Mouse (Mus musculus): ENCODE results near the gene Vac14.

The Vac14 gene
- long read RNA-seq, experiment 1, transcript Vac14-201 (19 exons, 3,069 nt), result major isoform, 8 of 14 reads
- long read RNA-seq, experiment 1, partial matches to known transcripts, result 3 of 14 reads
- long read RNA-seq, experiment 1, other reads (novel, unspliced or antisense), result 3 of 14 reads
- long read RNA-seq, experiment 2, partial matches to known transcripts, result 5 of 11 reads
- long read RNA-seq, experiment 2, other reads (novel, unspliced or antisense), result 2 of 11 reads

DNA sequence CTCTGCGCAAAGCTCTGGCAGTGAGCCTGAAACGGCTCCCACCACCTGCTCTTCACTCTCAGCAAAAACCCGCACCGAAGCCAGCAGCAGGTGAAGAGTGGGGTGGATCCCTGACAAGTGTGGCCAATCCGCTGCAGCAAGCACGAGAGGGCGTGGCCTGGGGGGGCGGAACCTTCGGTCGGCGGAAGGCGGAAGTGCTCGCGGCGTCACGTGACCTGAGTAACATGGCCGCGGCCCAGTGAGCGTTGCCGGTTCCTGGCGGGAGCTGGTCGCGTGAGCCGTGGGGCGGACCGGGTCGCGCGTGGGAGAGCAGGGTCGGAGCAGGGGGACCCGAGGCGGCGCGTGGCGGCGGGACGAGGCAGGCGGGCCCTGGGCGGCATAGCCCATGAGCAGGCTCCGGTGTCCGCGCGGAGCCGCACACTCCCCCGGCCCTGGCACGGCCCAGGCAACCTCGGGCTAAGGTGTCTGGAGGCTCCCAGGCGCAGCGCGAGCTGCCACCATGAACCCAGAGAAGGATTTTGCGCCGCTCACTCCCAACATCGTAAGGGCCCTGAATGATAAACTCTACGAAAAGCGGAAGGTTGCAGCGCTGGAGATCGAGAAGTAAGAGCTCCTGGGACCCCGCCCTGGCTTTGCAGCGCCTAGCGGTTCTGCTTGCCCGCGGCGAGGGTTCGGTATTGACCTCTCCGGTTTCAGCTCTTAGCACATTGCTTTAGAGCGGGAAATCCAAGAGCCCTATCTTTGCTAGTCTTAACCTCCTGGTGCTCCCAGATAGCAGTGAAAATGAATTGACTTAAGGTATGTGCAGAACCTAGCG lies at the start of gene Vac14:
Gene Vac14, plus strand, starts transcription at position 195 of the 817 bp plus-strand sequence.
- intact Hi-C loops (cut with DNase I), result no loop called here

DNA sequence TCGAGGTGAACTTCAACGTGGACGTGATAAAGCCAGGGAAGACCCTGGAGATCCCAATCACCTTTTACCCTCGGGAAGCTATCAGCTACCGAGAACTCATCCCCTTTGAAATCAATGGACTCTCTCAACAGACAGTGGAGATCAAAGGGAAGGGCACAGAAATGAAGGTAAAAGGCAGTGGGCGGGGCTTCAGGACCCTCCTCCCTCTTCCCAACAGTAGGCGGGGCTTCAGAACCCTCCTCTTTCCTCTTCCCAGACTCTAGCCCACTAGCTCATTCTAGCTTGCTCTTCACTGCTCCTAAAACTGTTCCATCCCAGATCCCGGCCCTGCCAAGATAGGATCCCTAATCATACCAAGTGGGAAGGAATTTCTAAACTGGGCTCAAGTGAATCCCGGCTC lies 25.7 kb upstream of the Vac14 start:
- intact Hi-C loops (cut with DNase I), result no loop called here

DNA sequence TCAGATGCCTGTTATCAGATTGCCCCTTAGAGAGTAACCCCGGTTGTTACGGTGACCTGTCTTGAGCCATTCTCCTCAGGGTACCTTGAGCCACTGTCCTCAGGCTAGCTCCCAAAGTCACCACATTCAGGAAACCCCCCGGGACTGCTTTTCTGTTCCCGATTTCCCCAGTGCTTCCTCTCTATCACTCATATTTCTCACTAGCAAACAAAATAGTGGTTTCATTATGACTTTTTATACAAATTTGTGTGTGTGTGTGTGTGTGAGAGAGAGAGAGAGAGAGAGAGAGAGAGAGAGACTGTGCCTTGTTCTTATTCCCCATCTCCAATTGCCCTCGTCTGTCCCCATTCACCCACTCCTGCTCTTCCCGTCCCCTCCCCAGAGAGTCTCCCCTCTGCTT lies 24.2 kb upstream of the Vac14 start:
- intact Hi-C loops (cut with DNase I), result no loop called here

DNA sequence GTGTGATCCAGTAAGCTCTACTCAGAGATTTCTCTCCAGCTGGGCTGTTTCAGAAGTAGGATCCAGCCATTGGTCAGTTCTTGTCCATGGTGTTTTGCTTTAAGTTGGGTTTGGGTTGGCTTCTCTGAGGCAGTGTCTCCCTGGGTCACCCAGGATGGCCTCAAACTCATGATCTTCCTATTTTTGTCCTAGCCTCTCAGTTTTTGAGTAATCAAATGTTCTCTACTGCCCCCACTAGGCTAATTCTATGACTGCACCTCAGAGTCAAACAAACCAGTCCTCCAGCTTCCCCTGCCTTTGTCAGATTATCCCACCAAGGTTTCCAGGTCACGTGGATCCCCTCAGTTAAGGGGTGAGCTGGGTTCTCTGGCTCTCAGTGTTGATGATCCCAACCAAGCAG lies 13.8 kb upstream of the Vac14 start:
- intact Hi-C loops (cut with DNase I), result loop anchor here (5.0 to 10.0 kb wide), 3 partner anchors 112 to 470 kb away; partner anchors contain the start of gene Hydin

DNA sequence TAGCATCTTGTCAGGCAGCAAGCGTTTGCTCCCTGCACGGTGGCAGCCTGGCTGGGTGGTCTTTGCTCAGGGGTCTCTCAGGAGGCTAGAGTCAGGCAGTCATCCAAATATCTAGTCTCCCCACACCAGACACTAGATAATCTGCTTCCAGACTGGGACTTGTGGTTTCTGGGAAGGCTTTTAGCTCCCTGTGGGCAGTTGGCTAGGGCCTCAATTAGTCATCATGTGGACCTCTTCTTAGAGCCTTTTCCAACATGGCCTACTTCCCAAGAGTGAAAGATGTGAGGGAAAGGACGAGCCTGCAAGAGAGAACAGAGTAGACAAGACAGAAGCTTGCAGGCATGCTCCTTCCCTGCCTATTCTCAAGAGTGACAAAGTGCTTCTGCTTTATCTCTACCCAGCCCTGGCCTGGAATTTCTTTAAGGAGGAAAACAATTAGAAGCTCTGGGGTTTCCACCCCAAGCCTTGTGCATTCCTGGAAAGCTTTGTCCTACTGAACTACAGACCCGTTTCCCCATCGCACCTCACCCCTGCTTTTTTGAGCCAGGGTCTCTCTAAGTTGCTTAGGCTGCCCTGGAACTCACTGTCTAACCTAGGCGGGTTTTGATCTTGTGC lies 12.9 kb upstream of the Vac14 start:
- intact Hi-C loops (cut with DNase I), result loop anchor here (10.0 kb wide), 2 partner anchors 341 to 471 kb away; partner anchors contain the start of gene Hydin

DNA sequence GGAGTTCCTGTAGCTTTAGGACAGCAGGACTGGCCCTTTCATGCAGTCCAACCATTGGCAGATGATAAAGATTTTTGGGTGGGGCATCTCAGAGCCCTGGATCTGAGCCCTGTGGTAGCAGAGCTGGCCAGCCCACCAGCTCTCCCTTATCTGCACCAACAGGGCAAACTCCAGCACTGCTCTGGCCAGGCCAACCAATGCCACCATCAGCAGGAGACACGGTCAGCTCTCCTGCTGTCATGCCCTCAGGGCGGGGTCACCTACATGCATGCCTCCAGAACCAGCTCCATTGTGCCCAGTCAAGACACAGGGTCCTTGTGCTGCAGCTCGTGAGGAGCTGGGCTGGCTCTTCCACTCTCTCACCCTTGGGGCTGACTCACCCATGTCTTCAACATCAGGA lies 2.7 kb upstream of the Vac14 start:
- intact Hi-C loops (cut with DNase I), result no loop called here

DNA sequence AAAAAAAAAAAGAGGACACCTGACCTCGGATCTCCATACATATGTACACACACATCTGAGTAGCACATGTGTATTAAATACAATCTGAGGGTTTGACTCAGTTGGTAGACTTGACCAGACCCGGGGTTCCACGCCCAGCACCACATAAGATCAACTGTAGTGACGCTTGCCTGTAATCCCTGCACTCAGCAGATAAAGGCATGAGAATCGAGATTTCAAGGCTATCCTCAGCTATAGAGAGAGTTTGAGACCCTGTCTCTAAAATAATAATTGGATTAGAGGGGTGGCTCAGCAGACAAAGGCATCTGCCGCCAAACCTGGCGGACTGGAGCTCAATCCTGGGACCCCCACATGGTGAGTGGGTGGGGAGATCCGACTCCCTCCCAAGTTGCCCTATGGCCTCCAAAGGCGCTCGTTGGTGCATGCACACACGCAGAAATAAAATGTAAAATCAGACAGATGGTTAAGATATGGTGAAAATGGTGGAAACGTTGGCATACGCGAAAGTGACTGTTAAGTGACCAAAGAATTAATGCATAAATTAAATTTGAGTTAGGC lies 505 bp upstream of the Vac14 start:
- intact Hi-C loops (cut with DNase I), result no loop called here

DNA sequence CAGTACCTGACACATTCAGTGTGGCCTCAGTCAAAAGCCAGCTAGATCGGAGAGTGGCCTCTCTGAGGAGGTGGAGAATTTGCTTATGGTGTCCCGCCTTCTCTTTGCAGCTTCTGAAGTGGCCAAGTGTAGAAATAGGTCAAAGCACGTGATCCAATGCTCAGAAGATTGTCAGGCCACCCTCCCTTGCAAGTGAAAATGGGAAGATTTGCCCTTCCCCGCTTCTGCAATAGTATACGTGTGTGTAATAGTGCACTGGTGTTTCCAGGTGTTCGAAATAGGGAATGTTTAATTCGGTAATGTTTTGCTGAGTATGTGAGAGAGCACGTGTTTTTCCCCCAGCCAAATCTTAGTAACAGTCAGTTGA lies 806 bp downstream of the Vac14 start:
- intact Hi-C loops (cut with DNase I), result no loop called here

DNA sequence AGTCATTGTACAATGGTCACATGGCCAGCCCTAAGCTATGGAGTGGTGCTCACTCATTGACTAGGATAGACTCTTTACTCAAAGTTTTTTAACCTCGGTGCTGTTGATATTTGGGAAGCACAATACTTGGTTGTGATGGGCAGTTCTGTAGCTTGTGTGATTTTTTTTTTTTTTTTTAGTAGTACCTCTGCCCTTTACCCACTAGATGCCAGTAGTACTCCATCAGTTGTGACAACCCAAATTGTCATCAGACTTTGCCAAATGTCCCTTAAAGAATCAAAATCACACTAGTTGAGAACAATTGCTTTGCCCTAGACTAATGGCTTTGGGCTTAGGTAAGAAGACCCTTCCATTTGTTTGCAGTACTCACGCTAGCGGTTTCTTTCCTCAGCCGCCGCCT lies 1.5 kb downstream of the Vac14 start:
- intact Hi-C loops (cut with DNase I), result no loop called here

DNA sequence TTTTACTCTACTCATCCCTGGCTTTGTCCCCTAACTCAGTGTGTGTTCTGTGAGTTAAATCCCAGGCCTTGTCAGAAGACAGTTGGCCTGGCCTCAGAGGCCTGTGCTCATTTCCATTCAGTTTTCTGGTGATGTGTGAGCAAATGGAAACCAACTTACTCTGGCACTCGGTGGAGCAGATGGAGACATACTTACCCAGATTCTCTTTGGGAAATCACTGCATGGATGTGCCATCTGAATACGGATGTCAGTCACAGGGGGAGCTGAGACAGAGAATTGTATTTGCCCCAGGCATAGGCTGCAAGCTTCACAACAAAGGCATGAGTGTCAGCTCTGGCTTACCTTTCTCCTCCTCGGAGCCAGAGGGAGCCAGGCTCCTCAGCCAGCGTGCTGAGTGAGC lies 8.0 kb downstream of the Vac14 start:
- intact Hi-C loops (cut with DNase I), result no loop called here

DNA sequence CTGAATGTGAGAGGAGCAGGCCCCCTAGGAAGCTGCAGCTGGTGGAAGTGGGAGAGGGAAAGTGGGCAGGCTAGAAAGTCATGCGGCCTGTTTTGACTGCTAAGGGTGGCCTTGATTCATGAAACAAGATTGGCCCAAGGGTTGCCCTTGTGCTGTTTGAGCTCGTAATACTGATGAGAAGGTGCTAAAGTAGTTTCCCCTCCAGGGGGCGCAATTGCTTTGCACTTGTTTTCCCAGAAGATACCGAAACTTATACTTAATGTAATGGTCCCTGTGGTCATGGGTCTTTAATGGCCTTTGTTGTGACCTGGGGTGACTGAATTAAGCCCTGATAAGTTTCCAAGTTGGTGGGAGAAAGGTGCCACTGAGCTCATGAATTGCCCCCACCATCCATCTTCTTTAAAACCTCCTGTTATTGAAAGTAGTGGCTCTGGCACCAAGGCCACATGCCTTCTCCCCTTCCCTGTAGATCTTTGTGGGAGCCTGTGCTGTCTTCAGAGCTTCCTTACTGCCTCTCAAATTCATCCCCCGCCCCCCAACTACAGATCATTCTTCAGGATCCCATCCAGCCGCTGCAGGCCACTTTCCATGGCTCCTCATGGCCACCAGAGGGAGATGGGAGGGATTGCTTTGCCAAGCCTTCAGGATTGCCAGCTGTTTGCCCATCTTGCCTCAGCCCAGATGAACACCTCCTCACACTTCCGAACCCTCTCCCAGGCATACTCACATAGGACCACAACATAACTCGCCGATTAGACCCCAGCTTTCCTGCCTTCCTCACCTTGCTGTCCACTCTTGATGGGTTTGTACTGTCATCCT lies 11.1 kb downstream of the Vac14 start:
- intact Hi-C loops (cut with DNase I), result no loop called here

DNA sequence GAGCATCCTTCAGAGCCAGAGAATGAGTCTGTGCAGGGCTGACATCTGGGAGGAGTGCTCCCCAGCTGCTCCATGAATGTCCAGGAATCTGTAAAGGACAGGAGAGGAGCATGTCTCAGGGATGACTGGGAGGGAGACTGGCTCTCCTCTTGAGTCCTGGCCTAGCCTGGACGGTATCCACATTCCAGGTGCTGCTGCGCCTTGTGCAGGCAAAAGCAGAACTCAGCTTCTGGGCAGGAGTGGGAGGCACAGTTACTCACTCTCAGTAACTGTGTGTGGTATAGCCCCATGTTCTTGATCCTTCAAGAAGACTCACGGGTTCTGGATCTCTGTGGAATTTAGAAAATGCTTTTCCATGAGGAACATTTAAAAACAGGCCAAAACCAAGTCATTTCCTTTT lies 11.7 kb downstream of the Vac14 start:
- intact Hi-C loops (cut with DNase I), result no loop called here

DNA sequence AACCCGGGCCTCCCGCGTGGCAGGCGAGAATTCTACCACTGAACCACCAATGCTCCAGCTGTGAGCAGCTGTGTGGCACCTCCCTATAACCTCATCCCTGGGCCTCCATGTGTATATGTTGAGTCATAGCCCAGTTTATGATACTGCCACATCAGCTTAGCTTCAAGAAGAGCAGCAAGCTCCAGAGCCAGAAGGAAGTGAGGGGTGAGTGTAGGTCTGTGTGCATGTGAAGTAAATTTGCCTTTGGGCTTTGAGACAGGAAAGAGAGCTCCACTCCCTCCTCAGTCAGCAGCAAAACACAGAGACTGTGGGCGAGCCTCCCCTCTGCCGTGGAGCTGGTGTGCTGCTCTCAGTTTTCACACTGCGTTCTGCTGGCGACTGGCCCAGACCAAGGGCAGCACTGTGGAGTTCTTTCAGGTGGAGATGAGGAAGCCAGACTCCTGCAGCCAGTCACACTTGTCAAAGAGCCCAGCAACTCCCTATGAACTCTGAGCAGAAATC lies 12.2 kb downstream of the Vac14 start:
- intact Hi-C loops (cut with DNase I), result no loop called here

DNA sequence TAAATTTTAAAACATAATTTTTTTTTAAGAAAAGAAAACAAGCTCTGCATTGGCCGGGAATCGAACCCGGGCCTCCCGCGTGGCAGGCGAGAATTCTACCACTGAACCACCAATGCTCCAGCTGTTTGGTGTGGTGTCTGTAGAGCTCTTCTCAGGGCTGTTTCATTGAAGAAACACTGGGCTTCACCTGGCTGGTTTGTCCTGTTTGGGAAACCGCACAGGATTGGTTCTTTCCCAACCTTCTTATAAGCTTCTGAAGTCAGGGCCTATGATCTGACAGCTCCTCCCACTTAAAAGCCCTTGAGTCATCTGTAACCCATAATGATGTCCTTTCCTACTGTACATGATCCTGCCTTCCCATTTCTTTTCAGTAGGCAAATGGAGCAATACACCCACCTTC lies 12.8 kb downstream of the Vac14 start:
- intact Hi-C loops (cut with DNase I), result no loop called here

DNA sequence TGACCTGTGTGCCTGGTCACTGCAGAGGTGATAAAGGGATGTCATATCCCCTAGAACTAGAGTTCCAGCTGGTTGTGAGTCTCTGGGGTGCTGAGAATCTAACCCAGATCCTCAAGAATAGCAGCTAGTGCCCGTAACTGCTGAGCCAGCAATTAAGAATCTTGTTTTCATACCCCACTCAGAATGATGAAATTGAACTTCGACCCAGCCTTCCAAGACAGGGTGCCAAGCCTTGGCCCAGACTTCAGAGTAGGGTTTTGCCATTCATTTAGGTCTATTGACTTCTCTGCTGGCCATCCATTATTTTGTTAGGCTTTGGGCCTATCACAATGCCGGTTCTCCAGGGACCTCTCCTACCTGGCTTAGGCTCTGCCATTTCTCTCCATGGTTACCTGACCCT lies 15.4 kb downstream of the Vac14 start:
- intact Hi-C loops (cut with DNase I), result no loop called here

DNA sequence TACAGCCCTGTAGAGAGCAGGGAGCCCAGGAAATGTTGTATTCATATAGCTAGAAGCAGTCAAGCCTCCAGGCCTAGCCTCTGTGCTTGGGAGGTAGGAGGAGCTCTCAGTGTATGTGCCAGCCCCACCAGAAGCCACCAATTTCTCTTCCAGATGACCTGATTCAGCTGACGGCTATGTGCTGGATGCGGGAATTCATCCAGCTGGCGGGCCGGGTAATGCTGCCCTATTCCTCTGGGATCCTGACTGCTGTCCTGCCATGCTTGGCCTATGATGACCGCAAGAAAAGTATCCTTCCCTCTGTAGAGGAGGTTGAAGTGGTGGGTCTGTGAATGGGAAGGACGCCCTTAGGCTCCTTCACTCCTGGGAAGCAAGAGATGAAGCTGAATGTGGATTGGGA lies 17.8 kb downstream of the Vac14 start:
- intact Hi-C loops (cut with DNase I), result no loop called here

DNA sequence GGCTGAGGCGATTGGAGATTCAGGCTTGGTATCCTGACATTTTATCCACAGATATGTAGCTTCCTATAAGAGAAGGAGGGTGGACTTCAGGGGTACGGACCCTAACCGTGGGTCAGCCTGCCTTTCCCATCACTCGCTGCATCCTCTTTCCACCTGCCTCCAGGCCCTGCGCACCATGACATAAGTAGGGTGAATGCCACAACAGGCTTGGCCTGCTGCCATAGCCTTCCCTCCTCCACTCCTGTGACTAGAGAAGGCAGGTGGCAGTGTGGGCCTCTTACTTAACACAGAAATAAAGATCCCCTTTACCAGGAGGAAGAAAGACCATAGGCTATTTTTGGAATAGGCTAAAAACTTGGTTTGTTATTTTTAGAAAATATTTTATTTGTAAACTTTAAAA lies 23.9 kb downstream of the Vac14 start:
- intact Hi-C loops (cut with DNase I), result loop anchor here (10.0 kb wide), 1 partner anchor 202 kb away; the partner anchor contains the start of genes Cog4 and Sf3b3

DNA sequence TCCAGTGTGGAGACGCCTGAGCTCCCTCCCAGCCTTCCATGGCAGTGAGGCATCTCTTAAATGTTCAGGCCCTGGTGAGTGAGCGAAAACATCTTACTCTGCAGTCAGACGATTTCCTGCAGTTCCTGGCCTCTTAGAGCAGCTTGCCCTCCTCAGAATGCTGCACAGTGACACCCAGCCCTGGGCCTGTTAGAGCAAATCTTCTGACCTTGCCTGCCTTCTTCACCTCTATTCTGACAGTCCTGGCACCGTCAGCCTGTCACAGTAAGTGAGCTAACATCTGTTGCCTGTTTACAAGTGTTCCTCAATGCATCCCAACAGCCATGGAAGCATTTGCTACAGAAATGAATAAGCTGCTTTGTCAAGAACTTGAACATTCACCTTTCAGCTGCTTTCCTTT lies 24.8 kb downstream of the Vac14 start:
- intact Hi-C loops (cut with DNase I), result loop anchor here (10.0 kb wide), 1 partner anchor 202 kb away; the partner anchor contains the start of genes Cog4 and Sf3b3

DNA sequence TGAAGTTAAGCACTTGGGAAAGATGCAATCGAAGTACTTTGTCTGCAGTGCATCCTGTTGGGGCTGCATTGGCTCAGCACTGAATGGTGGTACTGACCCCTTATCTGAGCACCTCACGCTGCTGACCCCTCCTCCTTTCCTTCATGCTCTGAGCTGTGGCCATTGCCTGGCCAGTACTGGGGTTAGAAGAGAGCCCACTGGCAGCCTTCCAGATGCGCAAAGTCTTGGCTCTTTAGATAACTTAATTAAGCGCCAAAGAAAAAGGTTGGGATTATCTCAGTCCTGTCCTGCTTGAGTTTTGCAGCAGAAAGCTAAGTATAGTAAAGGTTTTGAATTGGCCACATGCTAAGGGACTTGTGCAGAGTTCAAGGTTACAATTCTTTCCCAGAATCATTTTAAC lies 26.0 kb downstream of the Vac14 start:
- intact Hi-C loops (cut with DNase I), result loop anchor here (10.0 kb wide), 1 partner anchor 200 kb away; the partner anchor contains the start of genes Cog4 and Sf3b3

DNA sequence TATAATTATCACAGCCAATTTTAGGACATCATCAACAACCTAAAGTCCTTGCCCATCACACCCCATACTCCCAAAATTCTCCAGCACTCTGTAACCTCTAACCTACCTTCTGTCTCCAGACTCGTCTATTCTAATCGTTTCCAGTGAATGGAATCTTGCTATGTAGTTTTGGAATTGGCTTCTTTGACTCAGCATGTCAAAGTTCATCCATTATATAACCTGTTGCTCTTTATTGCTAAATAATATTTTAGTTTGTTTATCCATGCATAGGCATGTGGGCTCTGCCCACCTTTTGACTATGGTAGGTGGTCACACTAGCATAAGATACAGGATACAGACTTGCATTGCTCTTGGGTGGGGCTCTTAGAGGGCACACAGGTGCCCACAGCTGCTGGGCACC lies 26.5 kb downstream of the Vac14 start:
- intact Hi-C loops (cut with DNase I), result loop anchor here (10.0 kb wide), 1 partner anchor 200 kb away; the partner anchor contains the start of genes Cog4 and Sf3b3

DNA sequence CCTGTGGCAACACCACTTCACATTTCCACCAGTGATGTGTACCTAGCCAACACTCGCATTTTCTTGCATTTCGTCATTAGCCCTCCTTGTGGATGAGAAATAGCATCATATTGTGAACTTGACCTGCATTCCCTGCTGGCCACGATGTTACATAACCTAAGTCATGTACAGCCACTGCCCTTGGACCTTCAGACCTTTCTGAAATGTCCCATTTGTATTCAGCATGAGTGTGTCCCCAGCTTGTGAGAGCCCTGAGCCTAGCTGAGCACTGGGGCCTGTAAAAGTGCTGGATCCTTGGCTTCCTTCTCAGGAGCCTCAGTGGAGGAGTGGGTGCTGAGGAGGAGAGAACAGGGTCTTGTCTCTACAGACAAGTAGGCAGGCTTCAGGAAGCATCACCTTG lies 27.0 kb downstream of the Vac14 start:
- intact Hi-C loops (cut with DNase I), result loop anchor here (10.0 kb wide), 1 partner anchor 199 kb away; the partner anchor contains the start of genes Cog4 and Sf3b3

Measured in adrenal gland (tissue).